Mouse (Mus musculus): Measurements from ENCODE around the gene Tbc1d10c.

The Tbc1d10c gene

DNA sequence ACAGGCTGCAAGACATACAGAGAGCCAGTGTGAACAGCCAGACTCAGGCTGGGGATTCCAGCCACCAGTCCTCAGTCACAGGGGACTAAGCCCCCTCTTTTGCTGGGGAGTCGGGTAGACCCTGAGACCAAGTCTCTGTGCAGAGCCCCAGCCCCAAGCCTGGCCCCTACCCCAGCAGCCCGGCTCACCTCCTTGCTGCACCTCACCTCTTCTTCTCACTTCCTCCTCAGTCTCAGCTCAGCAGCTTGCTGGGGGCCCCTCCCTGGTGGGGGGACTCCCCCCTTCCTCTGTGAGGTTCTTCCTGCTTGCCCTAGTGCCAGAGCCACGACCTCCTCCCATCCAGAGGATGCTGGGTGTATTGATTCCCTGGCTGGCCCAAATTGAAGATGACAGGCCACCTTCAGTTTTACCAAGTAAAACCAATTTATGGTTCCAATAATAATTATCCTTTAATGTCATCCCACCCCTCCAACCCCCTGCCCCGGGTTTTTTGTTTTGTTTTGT lies at the start of gene Tbc1d10c:
Tbc1d10c (minus strand) TSS at position 454 of the 504 bp plus-strand sequence.
- DNase-seq (ENCODE audit: low spot score): no peak

DNA sequence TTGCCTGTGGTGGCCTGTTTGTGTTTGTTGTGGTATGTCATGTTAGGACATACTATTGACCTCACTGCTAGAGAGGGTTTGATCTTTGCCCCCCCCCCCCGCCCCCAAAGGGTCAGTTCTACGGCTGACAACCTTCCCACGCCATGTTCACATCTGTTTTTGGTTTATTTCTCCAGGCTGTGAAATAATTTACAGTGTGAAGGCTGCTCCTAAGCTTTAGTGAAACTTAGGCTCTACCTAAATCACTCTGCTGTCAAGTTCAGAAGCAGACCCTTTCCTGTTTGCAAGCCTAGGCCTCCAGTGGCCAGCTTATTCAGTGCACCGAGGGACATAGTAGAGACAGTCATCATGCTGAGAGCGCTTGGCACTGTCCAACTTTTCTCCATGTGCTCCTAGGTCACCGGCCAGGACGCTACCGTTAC lies 49.2 kb upstream of the Tbc1d10c start:
- no peak for DNase-seq (ENCODE audit: low spot score)

DNA sequence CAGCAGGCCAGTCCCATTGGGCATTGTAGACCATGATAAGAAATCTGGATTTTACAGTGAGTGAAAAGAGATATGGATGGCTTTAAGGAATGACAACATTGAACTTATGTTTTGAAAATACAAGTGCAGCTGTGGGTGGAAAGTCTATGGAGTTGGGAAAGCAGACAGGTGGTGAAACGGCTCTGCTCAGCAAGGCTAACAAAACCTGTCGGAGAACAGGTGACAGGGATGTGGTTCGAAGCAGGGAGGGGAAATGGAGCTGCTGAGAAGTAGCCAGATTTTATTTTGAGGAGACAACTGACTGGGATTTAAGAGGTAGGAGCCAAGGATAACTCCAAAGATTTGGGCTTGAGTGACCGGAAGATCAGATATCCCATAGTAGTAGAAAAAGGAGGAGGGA lies 43.5 kb upstream of the Tbc1d10c start:
- no peak for DNase-seq (ENCODE audit: low spot score)

DNA sequence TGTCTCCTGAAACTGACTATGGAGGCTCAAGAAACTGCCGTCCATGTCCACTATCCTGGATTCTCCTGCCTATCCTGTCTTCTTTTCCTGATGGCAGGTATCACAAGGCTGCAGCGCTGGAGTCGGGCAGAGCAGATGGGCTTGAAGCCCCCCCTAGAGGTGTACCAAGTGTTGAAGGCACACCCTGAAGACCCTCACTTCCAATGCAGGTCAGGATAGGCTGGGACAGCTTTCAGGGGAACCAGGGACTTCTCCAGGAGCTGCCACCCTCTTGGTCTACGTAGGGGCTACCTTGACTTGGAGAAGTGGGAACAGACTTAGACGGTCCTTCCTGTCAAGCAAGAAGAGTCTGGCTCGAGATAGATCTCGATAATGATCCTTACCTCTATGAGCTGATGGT lies 41.6 kb upstream of the Tbc1d10c start:
- DNase-seq (ENCODE audit: low spot score): no peak

GRCm38 (mm10) chr19:4232186-4232572 lies 41.1 kb upstream of the Tbc1d10c start:
- no peak for DNase-seq (ENCODE audit: low spot score)

DNA sequence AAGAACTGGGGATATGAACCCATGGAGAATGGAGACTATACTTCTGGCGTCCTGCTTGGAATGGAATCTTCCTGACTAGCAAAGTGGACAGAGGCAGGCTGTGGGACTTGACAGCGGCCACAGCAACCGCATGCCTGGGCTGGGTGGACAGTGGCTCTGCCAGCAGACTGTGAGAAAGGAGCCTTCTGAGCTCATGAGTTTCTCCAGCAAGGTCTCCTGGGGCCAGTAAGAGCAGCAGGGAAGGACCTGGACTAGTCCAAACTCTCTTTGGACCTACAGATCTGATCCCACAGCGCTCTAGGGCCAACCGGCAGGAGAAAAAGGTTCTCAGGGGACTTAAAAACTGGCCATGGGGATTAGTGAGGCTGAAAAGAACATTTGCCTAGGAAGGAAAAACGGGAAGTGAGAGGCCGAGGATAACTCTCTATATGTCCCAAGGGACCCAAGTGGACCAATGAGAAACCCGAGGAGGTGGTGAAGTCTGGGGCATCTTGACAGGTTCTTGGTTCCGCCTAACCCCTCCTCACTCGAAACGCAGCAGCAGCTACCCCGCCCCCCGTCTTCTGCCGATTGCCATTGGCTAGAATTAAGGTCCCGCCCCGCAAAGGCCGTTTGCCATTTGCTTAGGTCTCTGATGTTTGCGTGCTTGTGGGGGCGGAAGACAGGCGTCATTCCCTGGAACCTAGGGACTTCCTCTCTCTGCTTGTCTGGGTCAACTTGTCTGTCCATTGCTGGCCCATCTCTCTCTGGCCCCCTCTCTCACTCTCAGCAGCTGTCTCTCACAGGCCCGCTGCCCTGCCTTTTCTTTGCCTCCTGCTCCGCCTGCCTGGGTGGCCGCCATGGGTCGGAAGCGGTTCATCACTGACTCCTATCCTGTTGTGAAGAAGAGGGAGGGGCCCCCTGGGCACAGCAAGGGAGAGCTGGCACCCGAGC lies 40.4 kb upstream of the Tbc1d10c start, which contains the start of gene Pold4:
Pold4 (plus strand) TSS at position 647 of the 933 bp plus-strand sequence.
- DNase-seq (ENCODE audit: low spot score): peak; percentile 91

DNA sequence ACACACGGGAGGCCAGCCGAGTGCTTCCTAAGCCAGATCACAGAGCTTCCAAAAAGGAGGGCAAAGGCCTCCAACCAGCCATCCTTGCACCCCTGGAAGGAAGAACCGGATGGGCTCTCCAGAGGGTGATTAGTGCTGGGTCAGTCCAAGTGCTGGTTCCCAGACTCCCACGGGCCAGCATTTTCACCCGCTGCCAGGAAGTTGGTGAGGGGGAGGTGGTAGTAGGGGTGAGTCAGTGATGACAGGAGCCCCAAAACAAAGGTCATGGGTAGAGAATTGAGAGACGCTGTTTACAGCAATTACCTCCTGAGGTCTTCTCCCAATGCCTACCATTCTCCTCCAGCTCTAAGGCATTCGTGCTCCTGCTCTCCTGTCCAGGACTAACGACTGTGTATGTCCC lies 39.3 kb upstream of the Tbc1d10c start:
- no peak for DNase-seq (ENCODE audit: low spot score)

- DNase-seq (ENCODE audit: low spot score): no peak
These were observed 38.5 kb upstream of the Tbc1d10c start for GRCm38 (mm10) chr19:4229451-4230076.

DNA sequence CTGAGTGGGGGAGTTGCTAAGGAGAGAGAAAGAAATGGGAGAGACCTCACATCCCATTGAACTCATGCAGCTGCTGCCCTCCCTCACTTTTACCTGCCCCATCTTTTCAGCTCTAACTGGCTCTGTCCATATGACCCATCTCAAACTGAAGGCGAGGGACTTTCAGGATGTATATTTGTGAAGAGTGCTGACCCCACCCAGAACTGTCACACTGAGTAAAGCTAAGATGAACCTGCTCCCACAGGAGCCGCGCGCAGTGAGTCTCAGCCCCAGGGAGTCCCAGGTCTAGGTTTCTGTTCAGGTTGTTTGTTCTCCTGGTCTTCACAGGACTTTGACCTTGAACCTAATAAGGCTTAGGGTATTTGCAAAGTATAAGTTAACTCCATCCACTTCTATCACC lies 37.8 kb upstream of the Tbc1d10c start:
- no peak for DNase-seq (ENCODE audit: low spot score)

GRCm38 (mm10) chr19:4227894-4228678 lies 37.0 kb upstream of the Tbc1d10c start:
- DNase-seq (ENCODE audit: low spot score): peak; percentile 90

DNA sequence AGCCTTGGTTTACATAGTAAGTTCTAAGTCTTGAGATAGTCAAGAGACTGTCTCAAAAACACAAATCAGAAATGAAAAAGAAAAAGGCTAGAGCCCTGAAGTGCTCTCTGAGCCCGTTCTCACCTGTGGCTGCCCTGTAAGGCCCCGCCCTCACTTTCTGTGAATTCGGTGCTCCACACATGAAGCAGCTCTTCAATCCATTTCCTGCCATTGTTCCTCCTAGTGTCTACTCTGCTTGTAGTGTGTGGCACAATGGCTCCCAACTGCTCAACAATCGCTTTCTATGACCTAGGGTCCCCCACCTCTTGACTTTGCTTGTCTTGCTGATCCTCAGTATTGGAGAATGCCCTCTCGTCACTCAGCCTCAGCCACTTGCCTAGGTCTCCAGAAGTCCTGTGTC lies 36.4 kb upstream of the Tbc1d10c start:
- DNase-seq (ENCODE audit: low spot score): no peak

GRCm38 (mm10) chr19:4226779-4227178 lies 35.7 kb upstream of the Tbc1d10c start:
- DNase-seq (ENCODE audit: low spot score): no peak

GRCm38 (mm10) chr19:4222165-4222564 lies 31.1 kb upstream of the Tbc1d10c start:
- no peak for DNase-seq (ENCODE audit: low spot score)

GRCm38 (mm10) chr19:4220957-4221743 lies 30.1 kb upstream of the Tbc1d10c start:
- DNase-seq (ENCODE audit: low spot score): no peak

DNA sequence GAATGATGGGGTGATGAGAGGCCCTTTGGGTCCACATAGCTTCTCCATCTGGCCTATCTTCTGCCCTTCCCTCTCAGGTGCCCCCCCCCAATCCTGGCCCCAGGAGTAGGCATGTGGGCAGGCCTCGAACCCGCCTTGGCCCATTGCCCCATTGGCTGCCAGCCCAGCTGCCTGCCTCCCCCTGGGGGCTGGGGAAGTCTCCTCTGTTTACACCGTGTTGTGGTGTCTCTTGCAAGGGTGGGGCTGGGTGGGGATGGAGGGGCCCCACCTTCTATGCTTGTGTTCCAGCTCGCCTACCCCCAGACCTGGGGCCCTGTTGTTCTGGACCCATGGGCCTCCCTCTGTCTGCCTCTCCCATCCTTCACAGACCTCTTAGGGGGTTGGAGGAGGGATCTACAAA lies 29.3 kb upstream of the Tbc1d10c start:
- no peak for DNase-seq (ENCODE audit: low spot score)

GRCm38 (mm10) chr19:4219943-4220342 lies 28.9 kb upstream of the Tbc1d10c start:
- no peak for DNase-seq (ENCODE audit: low spot score)

DNA sequence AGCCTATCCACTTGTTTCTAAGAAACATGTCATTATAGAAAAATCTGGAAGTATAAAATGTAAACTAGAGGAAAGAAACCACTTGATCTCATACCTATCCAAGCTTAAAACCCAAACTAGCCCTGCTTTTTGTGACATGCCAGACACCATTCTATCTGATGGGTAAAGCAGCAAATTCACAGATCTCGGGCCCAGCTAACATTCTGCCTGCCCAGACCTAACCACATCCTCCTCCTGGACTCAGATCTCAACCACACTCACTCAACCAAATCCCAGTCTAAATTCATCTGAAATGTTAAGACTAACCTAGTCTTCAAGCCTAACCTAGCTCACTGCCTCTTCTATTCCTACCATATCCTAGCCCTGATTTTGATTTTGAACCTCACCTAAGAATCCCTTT lies 27.7 kb upstream of the Tbc1d10c start:
- DNase-seq (ENCODE audit: low spot score): no peak

GRCm38 (mm10) chr19:4218293-4218692 lies 27.2 kb upstream of the Tbc1d10c start:
- no peak for DNase-seq (ENCODE audit: low spot score)

DNA sequence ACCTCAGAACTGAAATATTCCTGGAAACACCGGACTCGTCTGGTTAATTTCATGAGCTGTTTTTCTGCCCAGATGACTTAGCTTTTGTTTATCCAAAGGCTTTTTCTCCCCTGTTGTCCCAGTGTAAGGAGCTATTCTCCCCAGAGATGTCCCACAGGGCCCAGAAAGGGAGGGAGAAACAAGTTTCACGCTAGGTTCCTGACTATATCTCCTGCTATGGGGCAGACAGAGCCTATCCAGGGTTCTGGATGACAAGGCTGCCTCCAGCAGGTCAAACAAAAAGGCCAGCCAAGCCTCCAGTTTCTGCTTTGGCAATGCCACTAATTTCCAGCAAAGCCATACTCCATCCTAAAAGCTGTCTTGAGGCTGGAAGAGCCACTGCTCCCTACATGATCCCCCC lies 26.8 kb upstream of the Tbc1d10c start:
- no peak for DNase-seq (ENCODE audit: low spot score)

DNA sequence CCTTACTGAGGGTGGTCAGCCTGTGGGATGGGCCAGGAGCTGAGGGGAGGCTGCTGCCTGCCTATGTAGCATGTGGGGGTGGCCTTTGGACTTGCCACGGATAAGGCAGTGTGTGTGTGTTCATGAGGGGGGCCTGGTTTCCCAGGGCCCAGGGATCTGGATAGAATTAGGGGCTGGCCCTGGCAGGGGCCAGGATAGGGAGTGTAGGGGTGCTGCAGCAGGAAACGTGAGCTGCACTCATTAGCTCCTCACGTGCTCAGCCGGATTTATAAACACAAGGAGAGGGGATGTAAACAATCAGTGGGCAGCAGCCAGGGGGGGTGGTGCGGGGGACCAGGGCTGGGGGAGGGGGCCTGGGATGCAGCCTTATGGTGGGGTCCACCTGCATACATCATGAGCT lies 26.1 kb upstream of the Tbc1d10c start:
- no peak for DNase-seq (ENCODE audit: low spot score)

GRCm38 (mm10) chr19:4216041-4216685 lies 25.1 kb upstream of the Tbc1d10c start:
- DNase-seq (ENCODE audit: low spot score): peak; percentile 69
